Mouse (Mus musculus) erythroblast, embryonic 14.5 days (primary cell): ENCODE results near the gene Pappa.

ENCODE experiments used
- GATA1 ChIP-seq: IDR thresholded peaks from 2 replicates; pipeline ENCODE4 v1.6.1; 2012; ENCODE audit warnings: low read length, inconsistent platforms, mixed read lengths
- TAL1 ChIP-seq: IDR thresholded peaks from 3 replicates; pipeline ENCODE4 v1.6.1; 2012; ENCODE audit warnings: low read length, inconsistent platforms, mixed read lengths

DNA sequence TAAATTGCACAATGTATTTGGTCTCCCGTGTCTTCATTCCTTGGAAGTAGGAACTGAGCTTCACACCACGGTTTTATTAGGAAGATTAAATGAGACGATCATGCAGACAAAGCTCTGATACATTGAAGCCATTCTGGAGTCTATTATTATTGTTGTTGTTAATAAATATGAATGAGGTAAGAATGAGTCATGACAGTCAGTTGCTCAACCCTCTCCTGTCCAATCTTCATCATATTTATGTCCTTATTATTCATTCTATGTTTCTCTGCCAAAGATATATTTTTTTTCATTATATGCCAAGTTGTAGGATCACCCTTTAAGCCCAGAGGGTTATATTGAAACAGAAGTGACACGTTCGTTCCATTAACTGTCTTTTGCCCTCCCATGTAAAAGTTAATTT lies 36.4 kb upstream of the Pappa start:
- TF ChIP-seq TAL1 (no peak), GATA1 (no peak)
